Mouse (Mus musculus) heart, postnatal 0 days (tissue): Measurements from ENCODE around the gene Gm13697.

Experiments
- CTCF ChIP-seq: IDR thresholded peaks from 2 replicates; pipeline ENCODE4 v1.5.1; 2016; ENCODE audit warnings: antibody characterized with exemption, control low read depth, low read depth
- EP300 ChIP-seq: IDR thresholded peaks from 2 replicates; pipeline ENCODE4 v1.6.1; 2016; ENCODE audit warnings: antibody characterized with exemption, low read depth

GRCm38 (mm10) chr2:84014572-84014971, 30.0 kb downstream of the Gm13697 start:
- TF ChIP-seq CTCF (no peak), EP300 (no peak)
